Mouse (Mus musculus): ENCODE measurements around the gene Auts2. TPM values are rescaled to one million over a fixed set of nuclear protein-coding genes. Genes with fewer than 3 reads are reported as not detected.
A peak's percentile ranks its signal among the peaks of the same experiment; 100 is the strongest.

Auts2 gene
- polyA plus RNA-seq, 1 experiment from 2014 or later, result 71.4 TPM

DNA sequence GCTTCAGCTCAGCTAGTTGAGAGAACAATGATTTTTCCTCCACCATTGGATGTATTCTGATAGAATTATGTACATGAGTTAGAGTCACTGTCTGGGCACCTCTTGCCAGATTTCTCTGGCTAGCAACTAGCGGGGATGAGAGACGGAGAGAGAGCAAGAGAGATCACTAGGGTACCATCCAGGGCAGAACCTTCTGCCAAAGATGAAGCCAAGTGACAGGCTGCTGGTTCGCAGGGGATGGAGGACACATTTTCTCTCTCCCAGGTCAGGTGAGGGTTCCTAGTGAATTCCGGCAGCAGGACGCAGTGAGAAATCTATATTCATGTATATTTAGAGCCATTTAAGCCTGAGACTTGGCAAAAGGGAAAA lies 956.8 kb downstream of the Auts2 start:
- ATAC-seq (replicated peaks; ENCODE audit: low FRiP score) (no peak), DNase-seq (ENCODE audit: low spot score) (no peak)
- WGBS, result 70% methylated on average over 5 of the region's 5 CpGs
- Histone ChIP-seq H3K36me3 (ENCODE audit: control insufficient read depth, insufficient read depth, low read length) (no peaks in the 10 kb centered on the region), H3K4me3 (ENCODE audit: low read depth, low read length) (no peak overlapping the region), H3K9me3 (ENCODE audit: control insufficient read depth, low read length) (no peaks in the 10 kb centered on the region), H3K27ac (ENCODE audit: low read depth, low read length) (no peak overlapping the region), H3K9ac (ENCODE audit: low read length) (no peak overlapping the region), H3K4me2 (ENCODE audit: low read depth, low read length, severe bottlenecking) (no peak overlapping the region), H3K27me3 (ENCODE audit: control insufficient read depth, insufficient read depth, low read length) (peaks cover 12% of the 10 kb centered on the region; the same call in 1 of the 2 replicates), H3K4me1 (replicated peaks; ENCODE audit: control insufficient read depth, insufficient read depth, low read length) (peaks cover 18% of the 10 kb centered on the region; the same call in 1 of the 2 replicates)

DNA sequence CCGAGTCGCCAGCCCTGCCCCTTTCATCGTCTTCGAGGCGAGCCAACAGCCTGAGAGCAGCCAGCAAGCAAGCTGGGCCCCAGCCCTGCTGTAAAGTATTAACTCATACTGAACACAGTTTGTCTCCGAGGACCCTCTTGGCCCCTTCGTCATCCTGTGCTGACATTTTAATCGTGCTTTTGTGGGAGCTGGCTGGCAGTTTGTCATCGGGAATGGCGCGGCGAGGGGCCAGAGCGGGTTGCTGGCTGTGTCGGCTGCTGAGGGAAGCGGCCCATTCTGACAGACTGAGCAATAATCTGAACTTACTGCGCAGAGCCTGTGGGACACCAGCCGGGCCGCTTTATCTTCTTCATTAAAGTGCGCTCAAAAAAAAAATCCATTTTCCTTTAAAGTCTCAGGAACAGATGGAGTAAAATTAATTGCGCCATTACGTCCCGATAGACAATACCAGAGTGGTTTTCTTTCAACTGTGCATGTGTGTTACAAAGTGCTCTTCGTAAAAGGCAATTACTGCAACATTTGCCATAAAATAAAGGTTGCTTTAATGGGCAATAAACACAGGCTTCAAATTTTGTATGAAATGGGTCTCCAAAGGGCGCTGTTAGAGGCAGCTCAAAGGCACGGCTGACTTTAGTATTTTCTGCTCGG lies 957.3 kb downstream of the Auts2 start:
- no peaks in the 10 kb centered on the region for H3K36me3 ChIP-seq (ENCODE audit: control insufficient read depth, insufficient read depth, low read length)
- peaks cover 12% of the 10 kb centered on the region; the same call in 1 of the 2 replicates for H3K27me3 ChIP-seq (ENCODE audit: control insufficient read depth, insufficient read depth, low read length)
- H3K4me1 ChIP-seq (replicated peaks; ENCODE audit: control insufficient read depth, insufficient read depth, low read length), result peaks cover 18% of the 10 kb centered on the region; the same call in 1 of the 2 replicates
- ATAC-seq (replicated peaks; ENCODE audit: low FRiP score) (peak; percentile 72), DNase-seq (ENCODE audit: low spot score) (peak; percentile 71)
- peak overlapping the region; percentile 32; the same call in 1 of the 2 replicates for H3K4me2 ChIP-seq (ENCODE audit: low read depth, low read length, severe bottlenecking)
- H3K27ac ChIP-seq (ENCODE audit: low read depth, low read length), result peak overlapping the region; percentile 5; the same call in 1 of the 2 replicates
- H3K9me3 ChIP-seq (ENCODE audit: control insufficient read depth, low read length), result no peaks in the 10 kb centered on the region
- WGBS, result 22% methylated on average over 26 of the region's 26 CpGs
- H3K4me3 ChIP-seq (ENCODE audit: low read depth, low read length), result no peak overlapping the region
- H3K9ac ChIP-seq (ENCODE audit: low read length), result peak overlapping the region; percentile 2; the same call in 1 of the 2 replicates

DNA sequence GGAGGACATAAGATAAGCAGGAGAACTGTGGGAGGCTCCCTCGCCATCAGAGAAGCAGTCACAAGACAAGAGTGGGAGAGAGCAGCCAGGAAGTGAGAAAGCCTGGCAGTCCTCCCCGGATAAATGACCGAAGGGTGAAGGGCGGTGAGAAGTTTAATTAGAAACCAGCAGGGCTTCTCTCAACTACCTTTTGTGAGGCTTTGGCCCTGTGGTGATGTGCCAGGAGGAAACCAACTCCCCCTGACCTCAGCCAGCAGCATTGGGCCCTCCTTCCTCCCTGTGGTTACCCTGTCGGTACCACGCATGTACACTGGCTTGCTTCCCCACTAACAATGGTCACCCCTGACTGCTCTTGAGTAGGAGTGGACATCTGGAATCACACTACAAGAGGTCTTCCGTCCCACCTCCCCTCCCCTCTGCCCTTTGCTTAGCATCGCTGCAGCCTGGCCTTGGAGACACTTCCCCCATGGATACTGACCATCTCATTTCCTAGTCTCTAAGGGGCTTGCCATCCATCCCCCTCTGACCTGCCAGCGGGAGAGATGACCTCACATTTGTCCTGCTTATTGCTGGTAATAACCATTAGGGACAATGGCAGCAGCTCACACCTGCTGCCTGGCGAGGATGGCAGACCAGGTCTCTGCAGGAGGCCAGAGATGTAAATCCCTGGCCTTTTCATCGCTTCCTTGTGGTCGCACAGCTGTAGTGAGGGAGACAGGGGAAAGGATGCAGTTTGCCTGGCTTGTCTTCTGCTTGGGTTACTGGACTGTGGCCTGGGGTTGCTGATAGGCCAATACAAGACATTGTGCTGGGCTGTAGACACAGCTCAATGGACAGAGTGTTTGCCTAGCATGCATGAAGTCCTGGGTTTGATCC lies 958.6 kb downstream of the Auts2 start:
- 13% methylated on average over 12 of the region's 12 CpGs for whole genome bisulfite sequencing
- peak overlapping the region; percentile 5; the same call in 1 of the 2 replicates for H3K27ac ChIP-seq (ENCODE audit: low read depth, low read length)
- no peak overlapping the region for H3K4me2 ChIP-seq (ENCODE audit: low read depth, low read length, severe bottlenecking)
- DNase-seq (ENCODE audit: low spot score), result peak; percentile 59
- H3K27me3 ChIP-seq (ENCODE audit: control insufficient read depth, insufficient read depth, low read length), result peaks cover 12% of the 10 kb centered on the region; the same call in 1 of the 2 replicates
- H3K9me3 ChIP-seq (ENCODE audit: control insufficient read depth, low read length), result no peaks in the 10 kb centered on the region
- H3K4me1 ChIP-seq (replicated peaks; ENCODE audit: control insufficient read depth, insufficient read depth, low read length), result peaks cover 18% of the 10 kb centered on the region; the same call in 1 of the 2 replicates
- no peaks in the 10 kb centered on the region for H3K36me3 ChIP-seq (ENCODE audit: control insufficient read depth, insufficient read depth, low read length)
- no peak overlapping the region for H3K4me3 ChIP-seq (ENCODE audit: low read depth, low read length)
- ATAC-seq (replicated peaks; ENCODE audit: low FRiP score), result 0 out of 2 replicates have a peak, but pooled peaks have one; percentile 31
- H3K9ac ChIP-seq (ENCODE audit: low read length), result no peak overlapping the region

DNA sequence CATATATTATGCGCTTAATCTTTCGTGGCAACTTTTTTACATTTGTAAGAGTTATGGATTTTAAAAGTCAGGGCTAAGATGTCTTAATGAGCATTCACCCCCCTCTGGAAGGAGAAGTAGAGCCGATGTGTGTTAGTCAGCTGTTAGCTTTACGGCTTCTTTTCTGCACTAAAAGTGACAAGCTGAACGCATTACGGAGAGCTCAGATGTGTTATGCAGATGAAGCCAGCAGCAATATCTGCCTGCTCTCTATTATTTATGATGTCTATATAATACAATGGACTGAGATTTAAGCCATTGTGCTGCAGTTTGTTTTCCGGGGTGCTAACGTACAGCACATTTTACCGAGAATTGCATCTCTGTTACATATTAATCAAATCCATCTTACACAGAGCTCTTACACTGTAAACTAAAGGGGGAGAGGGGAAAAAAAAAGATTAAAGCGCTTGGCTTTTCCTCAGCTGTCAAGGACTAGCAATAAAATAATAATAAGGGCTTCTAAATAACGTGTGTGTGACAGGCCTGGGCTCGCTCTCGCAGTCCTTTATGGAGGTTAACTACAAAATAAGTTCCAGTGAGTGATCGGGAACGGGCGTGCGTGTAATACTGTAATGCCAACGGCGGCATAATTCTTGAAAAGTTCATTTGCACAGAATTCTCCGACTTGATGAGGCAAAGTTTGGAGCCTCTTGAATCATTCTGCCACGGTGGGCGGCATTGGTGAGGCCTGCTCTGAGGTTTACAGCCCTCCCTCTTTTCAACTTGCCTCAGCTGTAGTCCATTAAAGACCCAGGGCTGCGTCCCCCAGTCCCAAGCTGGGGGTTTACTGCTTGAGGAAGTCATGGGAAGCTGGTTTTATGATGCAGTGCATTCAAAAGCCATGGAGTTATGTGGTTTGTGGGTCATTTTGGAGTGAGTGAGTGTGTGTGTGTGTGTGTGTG lies 961.8 kb downstream of the Auts2 start:
- DNase-seq (ENCODE audit: low spot score) (no peak), ATAC-seq (replicated peaks; ENCODE audit: low FRiP score) (no peak)
- peaks cover 18% of the 10 kb centered on the region; the same call in 1 of the 2 replicates for H3K4me1 ChIP-seq (replicated peaks; ENCODE audit: control insufficient read depth, insufficient read depth, low read length)
- 81% methylated on average over 23 of the region's 23 CpGs for WGBS
- no peak overlapping the region for H3K4me3 ChIP-seq (ENCODE audit: low read depth, low read length)
- H3K9ac ChIP-seq (ENCODE audit: low read length), result no peak overlapping the region
- peaks cover 10% of the 10 kb centered on the region; the same call in 1 of the 2 replicates for H3K27me3 ChIP-seq (ENCODE audit: control insufficient read depth, insufficient read depth, low read length)
- H3K4me2 ChIP-seq (ENCODE audit: low read depth, low read length, severe bottlenecking), result no peak overlapping the region
- no peak overlapping the region for H3K27ac ChIP-seq (ENCODE audit: low read depth, low read length)
- H3K36me3 ChIP-seq (ENCODE audit: control insufficient read depth, insufficient read depth, low read length), result no peaks in the 10 kb centered on the region
- H3K9me3 ChIP-seq (ENCODE audit: control insufficient read depth, low read length), result no peaks in the 10 kb centered on the region

DNA sequence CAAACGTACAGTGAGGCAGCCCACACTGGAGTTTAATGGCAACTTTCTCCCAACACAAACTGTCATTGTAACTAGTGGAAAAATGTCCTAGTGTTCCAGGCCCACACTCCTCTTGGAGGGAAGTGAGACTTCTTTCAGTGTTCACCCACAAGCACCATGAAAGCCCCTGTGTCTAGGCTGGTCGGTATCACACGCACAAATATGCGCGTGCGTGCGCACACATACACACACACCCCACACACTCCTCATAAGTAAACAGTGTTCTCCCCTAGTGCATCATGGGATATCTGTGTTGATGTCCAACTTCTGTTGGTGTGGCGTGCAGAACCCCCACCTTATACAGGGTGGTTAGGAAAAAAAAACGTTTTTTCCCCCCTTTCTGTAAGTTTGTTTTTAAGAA lies 964.4 kb downstream of the Auts2 start:
- WGBS, result 93% methylated on average over 9 of the region's 9 CpGs
- H3K27me3 ChIP-seq (ENCODE audit: control insufficient read depth, insufficient read depth, low read length), result peaks cover 8% of the 10 kb centered on the region; the same call in 1 of the 2 replicates
- no peaks in the 10 kb centered on the region for H3K36me3 ChIP-seq (ENCODE audit: control insufficient read depth, insufficient read depth, low read length)
- H3K4me3 ChIP-seq (ENCODE audit: low read depth, low read length), result no peak overlapping the region
- DNase-seq (ENCODE audit: low spot score) (no peak), ATAC-seq (replicated peaks; ENCODE audit: low FRiP score) (no peak)
- no peak overlapping the region for H3K27ac ChIP-seq (ENCODE audit: low read depth, low read length)
- H3K4me1 ChIP-seq (replicated peaks; ENCODE audit: control insufficient read depth, insufficient read depth, low read length), result peaks cover 12% of the 10 kb centered on the region
- no peak overlapping the region for H3K9ac ChIP-seq (ENCODE audit: low read length)
- no peak overlapping the region for H3K4me2 ChIP-seq (ENCODE audit: low read depth, low read length, severe bottlenecking)
- H3K9me3 ChIP-seq (ENCODE audit: control insufficient read depth, low read length), result no peaks in the 10 kb centered on the region

DNA sequence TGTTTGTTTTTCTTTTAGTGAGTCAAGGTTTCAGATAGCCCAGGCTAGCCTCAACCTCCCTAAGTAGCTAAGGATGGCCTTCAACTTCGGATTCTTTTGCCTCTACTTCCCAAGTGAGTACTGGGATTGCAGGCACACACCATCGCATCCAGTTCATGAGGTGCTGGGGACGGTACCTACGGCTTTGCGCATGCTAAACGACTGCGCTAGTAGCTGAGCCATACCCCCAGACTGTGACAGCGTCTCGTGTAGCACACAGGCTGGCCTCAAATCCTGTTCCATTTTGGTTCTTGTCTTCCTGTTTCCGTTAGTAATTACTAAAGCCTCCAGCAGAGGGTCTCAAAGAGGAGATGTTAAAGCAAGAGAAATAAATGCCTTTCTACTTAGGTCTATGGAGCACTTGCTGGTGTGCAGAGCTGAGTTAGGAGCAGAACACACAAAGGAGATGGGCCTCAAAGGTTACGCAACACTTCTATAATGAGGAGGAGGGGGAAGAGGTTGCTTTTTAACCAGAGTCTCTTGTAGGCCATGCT lies 967.3 kb downstream of the Auts2 start:
- Histone ChIP-seq H3K4me3 (ENCODE audit: low read depth, low read length) (no peak overlapping the region), H3K9me3 (ENCODE audit: control insufficient read depth, low read length) (no peaks in the 10 kb centered on the region), H3K27ac (ENCODE audit: low read depth, low read length) (0 out of 2 replicates have a peak overlapping the region, but pooled peaks have one; percentile 50), H3K27me3 (ENCODE audit: control insufficient read depth, insufficient read depth, low read length) (peaks cover 2% of the 10 kb centered on the region; the same call in 1 of the 2 replicates), H3K4me1 (replicated peaks; ENCODE audit: control insufficient read depth, insufficient read depth, low read length) (peaks cover 11% of the 10 kb centered on the region), H3K36me3 (ENCODE audit: control insufficient read depth, insufficient read depth, low read length) (no peaks in the 10 kb centered on the region), H3K4me2 (ENCODE audit: low read depth, low read length, severe bottlenecking) (no peak overlapping the region), H3K9ac (ENCODE audit: low read length) (no peak overlapping the region)
- DNase-seq (ENCODE audit: low spot score) (no peak), ATAC-seq (replicated peaks; ENCODE audit: low FRiP score) (peak; percentile 47; the same call in 1 of the 2 replicates)
- WGBS, result 55% methylated on average over 11 of the region's 11 CpGs

DNA sequence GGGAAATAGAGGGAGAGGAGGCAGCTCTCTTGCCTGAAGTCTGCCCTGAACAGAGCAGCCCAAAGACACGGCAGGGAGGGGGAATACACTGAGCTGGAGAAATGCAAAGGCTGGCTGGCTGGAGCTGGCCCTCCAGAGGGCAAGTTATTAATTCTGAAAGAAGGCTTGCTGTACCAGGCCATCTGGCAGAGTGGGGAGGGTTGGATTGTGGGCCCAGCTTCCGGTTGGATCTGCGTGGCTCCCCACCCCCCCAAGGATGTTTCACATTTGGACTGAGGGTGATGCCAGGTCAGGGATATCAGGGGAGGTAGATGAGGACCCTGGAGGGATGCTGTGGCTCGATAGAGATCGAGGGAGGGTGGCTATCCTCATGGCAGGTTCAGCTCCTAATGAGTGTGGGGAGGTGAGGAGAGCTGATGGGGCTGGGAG lies 968.0 kb downstream of the Auts2 start:
- Histone ChIP-seq H3K4me3 (ENCODE audit: low read depth, low read length) (no peak overlapping the region), H3K27me3 (ENCODE audit: control insufficient read depth, insufficient read depth, low read length) (peaks cover 2% of the 10 kb centered on the region; the same call in 1 of the 2 replicates), H3K27ac (ENCODE audit: low read depth, low read length) (peak overlapping the region; percentile 50; the same call in 1 of the 2 replicates), H3K36me3 (ENCODE audit: control insufficient read depth, insufficient read depth, low read length) (no peaks in the 10 kb centered on the region), H3K4me2 (ENCODE audit: low read depth, low read length, severe bottlenecking) (peak overlapping the region; percentile 18; the same call in 1 of the 2 replicates), H3K9me3 (ENCODE audit: control insufficient read depth, low read length) (no peaks in the 10 kb centered on the region), H3K9ac (ENCODE audit: low read length) (no peak overlapping the region), H3K4me1 (replicated peaks; ENCODE audit: control insufficient read depth, insufficient read depth, low read length) (peaks cover 11% of the 10 kb centered on the region)
- DNase-seq (ENCODE audit: low spot score), result peak; percentile 73
- WGBS, result 29% methylated on average over 5 of the region's 5 CpGs
- peak; percentile 80 for ATAC-seq (replicated peaks; ENCODE audit: low FRiP score)

Data from forebrain, embryonic 11.5 days (tissue).